Mouse (Mus musculus): ENCODE measurements around the gene Hmgcl.

Gene Hmgcl

DNA sequence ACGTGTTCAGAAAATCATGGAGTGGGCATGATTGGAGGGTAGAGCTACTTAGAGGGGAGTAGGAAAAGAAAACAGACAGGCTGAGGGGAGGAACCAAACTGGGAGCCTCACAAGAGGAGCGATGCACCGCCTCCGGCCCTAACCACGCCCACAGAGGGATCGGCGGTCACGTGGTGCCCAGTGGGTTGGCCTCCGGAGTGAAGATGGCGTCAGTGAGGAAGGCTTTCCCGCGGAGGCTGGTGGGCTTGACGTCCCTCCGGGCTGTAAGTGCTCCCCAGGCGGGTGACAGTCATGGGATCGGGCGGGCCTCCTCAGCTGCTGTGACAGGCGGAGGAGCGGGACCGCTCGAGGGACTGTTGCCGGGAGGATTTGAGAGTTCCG lies at the start of gene Hmgcl:
Hmgcl (plus strand) TSS at position 171 of the 381 bp plus-strand sequence.
- peak; percentile 96 for DNase-seq

DNA sequence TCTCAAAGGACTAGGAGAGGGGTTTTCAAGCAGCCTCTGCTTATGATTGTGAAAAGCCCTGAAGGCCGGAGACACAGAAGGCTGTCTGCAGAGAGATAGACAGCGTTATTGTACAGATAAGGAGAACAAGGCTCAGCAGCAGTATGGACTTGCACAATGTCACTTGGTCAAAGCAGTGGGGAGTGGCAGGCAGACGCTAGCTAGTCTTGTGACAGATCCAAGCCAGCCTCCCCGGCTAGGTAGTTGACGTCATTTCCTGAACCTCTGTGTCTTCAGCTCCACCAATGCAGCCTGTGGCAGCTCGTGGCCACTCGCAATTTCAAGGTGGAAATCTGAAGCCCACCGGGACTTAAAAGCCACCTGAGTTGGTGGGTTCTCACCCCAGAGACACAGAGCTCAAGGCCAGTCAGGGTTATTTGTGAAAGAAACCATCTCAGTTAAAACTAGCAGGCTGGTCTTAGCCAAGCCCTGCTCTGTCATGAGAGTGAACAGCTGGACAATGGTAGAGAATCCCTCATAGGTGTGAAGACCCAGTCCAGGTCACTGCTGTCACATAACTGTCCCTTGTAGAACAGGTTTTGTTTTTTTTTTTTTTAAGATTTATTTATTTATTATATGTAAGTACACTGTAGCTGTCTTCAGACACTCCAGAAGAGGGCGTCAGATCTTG lies 47.7 kb upstream of the Hmgcl start:
- peak; percentile 65 for DNase-seq

DNA sequence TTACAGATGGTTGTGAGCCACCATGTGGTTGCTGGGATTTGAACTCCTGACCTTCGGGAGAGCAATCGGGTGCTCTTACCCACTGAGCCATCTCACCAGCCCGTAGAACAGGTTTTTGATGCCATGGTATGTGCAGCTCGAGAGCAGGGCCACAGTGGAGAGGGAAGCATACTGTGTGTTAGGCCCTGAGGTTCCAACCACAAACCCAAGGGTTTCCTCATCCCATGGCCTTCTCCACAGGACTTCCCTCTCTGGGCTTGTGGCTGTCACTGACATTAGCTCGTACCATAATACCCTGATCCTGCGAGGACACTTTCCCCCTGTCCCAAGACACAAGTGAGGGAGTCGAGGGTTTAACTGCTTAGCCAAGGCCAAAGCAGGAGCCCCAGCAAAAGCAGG lies 47.2 kb upstream of the Hmgcl start:
- DNase-seq = no peak

DNA sequence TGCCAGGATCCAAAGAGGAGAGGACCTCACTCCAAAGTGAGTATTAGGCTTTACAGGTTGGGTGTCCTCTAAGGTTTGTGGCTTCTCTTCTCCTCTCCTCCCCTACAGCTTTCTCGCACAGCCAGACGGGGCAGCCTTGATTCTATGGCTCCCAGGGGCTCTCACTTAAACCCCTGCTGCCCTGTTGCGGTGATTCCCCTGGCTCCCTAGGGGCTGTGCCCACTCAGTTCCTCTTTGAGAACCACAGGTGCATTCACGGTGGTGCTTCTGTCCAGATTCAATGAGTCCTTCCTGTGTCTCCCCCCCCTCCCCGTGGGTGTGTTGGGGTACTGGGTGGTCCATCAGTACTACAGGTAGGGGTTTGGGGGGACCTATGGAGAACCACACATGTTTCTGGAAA lies 46.2 kb upstream of the Hmgcl start:
- DNase-seq = no peak

DNA sequence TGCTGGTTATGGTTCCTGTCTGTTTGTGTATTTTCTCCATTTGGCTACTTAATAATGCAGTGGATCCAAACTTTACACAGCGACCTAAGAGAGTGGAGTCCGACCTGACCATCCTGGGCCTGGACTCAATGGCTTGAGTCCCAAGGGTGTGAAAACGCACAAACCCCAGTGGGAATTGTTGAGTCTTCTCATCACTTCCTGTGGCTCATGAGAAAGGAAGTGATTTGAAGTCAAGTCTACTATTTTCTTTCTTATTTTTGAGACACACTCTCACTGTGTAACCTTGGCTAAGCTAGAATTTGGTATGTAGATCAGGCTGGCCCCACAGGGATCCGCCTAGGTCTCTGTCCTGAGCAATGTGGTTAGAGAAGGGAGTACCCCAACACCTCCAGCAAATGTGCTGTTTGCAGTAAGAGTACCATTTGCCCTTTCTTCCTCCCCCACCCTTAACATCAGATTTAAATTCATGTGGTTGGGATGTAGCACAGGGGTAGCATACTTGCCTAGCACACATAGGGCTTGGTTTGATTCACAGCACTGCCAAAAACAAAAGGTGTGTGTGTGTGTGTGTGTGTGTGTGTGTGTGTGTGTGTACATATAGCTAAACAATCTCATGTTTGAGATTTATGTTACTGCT lies 43.5 kb upstream of the Hmgcl start:
- no peak for DNase-seq

DNA sequence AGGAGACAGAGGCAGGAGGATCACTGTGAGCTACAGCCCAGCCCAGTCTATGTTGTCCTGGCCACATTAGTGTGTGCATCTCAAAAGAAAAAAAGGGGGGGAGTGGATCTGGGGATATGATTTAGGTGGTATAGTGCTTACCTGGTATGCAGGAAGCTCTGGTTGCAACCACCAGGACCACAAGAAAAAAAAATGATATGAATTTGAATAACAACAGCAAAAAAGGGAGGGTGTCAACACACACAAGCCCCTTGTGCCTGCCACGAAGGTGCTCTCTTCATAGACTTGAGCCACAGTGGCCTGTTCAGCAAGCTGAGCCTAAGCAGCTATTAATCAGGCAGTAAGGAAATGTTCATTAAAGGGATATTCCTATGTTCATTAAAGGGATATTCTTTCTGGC lies 41.4 kb upstream of the Hmgcl start:
- no peak for DNase-seq

DNA sequence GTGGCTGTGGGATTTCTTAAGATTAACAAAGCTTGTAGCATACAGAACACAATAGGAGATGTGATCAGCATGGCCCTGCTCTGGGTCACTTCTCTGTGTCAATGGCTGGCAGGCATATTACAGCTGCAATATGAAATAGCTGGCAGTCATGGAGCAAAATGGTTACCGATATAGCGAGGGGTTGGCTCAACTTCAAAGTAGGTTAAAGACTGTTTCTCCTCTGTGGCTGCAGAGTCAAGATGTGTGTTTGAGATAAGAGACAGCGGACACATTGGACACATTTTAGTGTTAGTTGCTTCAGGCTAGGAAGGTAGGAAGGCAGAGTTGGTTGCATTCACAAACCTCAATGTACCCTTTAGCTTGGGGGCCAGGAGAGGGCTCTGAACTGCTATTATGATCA lies 39.6 kb upstream of the Hmgcl start:
- DNase-seq = no peak

DNA sequence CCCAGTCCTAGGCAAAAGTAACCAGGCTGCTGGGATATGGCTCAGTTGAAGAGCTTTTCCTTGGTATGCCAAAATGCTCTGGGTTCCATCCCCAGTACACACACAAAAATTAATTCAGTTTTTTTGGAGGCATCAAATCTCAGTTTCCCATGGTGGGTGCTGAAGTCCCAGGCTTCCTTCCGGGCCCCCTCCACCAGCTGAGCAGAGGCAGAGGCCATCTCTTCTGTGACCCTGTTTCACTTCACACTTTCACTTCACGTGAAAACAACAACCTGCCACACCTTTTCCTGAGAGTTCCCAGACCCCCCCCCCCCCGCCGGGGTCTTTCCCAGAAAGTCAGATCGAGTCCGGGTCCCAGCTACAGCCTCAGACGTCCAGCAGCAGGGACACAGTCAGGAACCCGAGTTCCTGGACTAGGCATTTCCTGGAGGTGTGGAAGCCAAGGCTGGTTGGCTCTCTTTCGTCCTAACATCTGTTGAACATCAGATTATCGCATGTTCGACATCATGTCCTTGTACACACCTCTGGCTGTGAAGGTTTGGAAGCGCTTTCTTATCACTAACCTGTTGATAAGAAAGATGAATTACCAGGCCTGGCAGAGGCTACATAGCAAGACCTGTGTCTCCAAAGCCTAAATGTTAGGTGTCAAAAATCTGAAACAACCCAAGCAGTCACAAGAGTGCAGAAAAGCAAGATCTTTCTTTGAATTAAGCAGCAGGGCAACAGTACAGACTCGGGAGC lies 36.8 kb upstream of the Hmgcl start:
- DNase-seq = no peak

DNA sequence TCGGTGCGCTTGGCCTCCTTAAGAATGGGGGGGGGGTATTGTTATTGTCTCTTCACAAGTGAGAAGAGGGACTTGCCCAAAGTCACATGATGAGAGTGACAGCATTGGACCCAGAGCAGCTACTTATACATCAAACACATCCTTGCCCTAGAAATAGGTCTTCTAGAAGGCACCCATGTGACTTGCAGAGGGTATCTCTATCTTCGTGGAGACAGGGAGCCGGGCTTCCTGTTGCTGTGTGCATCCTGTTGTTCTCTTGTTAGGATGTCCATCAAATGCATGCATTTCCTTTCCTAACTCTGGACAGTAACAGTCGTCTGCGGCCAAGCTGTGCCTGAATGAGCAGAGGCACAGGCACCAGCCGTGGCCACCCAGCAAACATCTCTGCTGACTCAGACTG lies 34.7 kb upstream of the Hmgcl start:
- DNase-seq = no peak

DNA sequence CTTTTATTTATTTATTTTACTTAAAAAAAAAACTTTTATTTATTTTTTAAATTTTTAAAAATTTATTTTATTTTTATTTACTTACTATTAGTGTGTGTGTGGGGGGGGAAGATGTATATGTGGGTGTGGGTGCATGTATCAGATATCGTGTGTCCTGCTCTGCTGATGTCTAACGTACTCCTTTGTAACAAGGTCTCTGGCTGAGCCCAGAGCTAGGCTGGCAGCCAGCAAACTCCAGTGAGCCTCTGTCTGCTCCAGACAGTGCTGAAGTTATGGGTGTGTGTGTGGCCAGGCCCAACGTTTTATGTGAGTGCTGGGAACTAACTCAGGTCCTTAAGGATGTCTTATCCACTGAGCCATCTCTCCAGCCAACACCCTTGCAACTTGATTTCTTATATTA lies 34.1 kb upstream of the Hmgcl start:
- no peak for DNase-seq

DNA sequence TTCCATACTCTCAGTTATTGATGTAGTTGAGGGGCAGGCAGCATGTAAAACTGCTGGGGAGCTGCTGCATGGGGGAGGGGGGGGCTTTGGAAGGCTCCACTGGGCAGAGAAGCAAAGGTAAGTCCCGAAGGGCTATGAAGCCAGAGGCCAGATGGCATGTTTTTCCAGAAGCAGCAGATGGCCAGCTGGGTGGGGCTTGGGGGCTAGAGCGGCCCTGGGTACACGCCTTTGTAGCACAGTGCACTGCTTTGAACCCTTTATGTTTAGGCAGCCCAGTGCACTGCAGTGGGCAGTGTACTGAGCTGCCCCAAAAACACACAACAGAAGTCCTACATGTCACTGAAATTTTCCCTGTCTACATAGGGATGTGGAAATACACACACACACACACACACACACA lies 33.4 kb upstream of the Hmgcl start:
- DNase-seq = no peak

DNA sequence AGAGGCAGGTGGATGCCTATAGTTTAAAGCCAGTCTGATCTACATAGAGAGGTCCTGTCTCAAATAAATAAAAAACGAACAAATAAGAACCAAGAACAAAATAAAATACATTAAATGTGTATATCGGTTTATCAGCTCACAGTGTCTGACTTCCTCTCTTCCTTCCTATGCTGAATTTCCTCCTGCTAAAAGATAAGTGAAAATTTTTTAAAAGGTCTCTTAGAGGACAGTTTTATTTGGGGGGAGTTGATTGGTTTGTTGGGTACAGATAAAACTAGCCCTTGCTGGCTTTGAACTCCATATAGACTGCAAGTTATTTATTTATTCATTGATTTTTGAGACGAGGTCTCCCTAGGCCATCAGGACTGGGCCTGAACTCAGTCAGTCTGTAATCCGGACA lies 32.8 kb upstream of the Hmgcl start:
- DNase-seq = no peak

DNA sequence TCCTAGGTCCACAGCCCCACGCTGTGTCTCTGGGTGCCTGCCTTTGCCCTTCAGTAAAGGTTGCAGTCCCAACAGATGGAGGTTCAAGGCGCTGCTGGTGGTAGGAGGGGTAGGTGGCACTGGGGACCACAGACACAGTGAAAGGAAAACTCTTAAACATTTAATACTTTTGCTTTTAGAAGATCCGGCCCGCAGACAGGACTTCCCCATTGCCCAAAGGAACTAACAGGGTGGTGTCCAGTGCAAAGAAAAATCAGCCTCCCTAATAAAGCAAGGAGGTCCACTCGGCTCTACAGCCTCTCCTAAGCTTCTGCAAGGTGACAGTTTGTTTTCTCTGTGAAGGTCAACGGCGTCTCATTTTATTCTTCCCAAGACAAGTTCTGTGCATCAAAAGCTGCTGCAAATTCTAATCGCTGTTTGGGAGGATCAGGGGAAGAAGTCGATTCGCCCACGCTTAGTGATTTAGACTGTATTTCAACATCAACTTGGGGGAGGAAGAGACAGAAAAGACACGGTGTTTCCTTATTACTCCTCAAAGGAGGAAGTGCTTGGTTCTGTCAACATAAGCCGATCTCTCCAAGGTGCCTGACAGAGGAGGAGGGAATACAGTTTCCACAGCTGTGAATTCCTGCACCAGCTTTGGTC lies 27.5 kb upstream of the Hmgcl start:
- DNase-seq = no peak

DNA sequence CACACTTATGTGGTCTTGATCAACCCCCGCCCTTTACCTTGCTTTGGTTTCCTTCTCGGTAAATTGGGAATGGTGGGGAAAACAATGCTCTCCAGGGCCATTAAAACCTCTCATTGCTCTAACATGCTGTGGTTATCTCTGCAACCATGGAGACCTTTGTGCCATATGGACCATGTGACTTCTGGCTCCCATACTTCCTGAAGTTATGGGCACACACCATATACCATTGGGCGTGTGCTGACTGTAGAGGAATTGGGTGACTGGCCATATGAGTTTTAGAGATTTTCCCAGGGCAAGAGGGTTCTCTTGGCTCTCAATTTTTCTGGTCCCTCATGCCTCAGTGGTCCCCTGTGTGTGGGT lies 27.0 kb upstream of the Hmgcl start:
- DNase-seq = no peak

DNA sequence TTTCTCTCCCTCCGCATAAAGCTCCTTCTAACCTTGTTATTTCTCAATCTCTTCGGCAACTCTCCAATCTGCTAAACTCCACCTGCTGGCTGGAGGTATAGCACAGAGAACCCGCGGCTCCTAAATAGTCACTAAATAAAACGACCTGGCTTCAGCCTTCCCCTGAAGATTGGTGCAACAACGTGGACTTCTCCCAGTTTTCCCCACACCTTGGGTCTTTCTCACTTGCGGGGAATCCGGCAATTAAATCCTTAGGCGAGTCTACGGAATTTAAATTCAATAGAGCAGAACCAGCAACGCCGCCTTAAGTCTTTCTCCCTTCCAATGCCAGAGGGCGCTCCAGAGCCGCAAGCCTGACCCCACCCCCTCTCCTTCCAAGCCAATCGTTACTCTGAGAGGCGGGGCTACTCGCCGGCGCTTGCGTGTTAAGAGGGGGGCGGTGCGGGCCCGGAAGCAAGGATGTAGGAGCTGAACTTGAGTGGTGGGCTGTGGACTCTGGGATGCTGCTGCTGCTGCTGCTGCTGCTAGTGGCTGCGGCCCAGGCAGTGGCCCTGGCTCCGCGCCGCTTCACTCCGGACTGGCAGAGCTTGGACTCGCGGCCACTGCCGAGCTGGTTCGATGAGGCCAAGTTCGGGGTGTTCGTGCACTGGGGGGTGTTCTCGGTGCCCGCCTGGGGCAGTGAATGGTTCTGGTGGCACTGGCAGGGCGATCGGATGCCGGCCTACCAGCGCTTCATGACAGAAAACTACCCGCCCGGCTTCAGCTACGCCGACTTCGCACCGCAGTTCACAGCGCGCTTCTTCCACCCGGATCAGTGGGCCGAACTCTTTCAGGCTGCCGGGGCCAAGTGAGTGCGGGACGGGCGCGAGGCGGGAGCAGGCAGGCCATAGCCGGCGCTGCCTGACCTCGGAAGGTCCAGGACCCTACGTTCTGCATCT lies 25.7 kb upstream of the Hmgcl start, which contains the start of gene Fuca1:
Fuca1 (plus strand) TSS at position 432 of the 938 bp plus-strand sequence.
- peak; percentile 98 for DNase-seq

DNA sequence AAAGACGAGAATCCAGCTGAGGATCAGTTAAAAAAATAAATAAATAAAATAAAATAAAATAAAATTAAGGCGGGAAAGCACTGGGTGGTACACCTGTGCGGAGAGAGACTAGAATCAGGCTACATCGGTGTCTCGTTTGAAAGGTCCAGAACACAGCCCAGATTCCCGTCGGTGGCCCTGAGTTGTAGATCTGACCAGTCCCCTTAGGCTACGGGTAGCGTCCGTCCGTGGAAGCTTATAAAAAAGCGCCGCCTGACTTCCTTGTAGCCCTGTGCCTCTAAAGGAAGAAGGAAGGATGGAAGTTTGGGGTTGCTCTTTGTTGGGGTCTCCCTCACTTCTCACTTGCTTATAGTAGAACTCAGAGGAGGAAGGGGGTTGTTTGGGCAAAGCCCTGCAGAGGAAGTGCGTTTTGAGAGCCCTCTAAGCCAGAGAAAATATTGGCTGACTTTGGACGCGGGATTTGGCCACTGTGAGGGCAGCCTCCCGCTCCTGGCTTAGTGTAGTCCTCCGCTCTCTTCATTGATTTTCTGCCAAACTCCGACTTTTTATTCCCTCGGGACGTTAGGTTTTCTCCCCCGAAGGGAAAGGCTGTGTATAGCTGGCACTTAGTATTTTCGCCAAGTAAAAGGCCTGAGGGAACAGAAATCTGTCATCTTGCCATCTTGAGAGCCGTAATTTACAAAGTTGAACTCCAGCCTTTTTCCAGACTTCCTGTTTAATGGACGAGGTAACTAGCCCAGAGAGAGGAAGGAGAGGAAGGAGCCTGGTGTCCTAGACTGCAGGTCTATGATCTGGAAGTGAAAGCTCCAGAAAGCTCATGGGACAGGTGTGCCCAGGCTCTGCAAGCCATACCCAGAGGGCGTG lies 24.8 kb upstream of the Hmgcl start:
- DNase-seq = peak; percentile 25

DNA sequence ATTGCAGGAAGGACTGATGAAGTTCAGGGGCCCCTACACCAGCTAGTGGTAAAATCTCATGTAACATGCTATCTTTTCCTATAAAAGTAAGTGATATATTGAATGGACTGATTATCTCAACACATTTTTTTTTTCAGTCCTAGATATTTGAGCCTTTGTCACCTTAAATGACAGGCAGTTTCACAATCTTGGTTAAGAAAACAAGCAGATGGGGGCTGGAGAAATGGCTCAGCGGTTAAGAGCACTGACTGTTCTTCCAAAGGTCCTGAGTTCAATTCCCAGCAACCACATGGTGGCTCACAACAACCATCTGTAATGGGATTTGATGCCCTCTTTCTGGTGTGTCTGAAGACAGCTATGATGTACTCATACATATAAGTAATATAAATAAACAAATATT lies 24.1 kb upstream of the Hmgcl start:
- DNase-seq = no peak

DNA sequence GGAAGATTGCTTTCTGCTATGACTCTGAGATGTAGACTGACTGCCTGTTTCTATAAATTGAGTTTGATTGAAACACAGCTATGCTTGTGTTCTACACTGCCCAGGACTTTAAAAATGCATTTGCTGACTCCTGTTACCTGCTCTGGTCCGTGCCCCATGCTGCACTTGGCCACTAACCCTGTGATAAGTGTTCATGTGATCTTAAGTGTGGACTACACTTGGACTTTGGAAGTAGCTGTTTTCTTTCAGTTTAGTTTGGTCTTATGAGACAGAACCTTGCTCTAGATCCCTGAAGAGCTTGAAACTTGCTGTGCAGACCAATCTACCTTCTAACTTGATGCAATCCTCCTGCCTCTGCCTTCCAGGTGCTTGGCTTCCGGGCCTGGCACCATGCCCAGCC lies 21.8 kb upstream of the Hmgcl start:
- DNase-seq = no peak

DNA sequence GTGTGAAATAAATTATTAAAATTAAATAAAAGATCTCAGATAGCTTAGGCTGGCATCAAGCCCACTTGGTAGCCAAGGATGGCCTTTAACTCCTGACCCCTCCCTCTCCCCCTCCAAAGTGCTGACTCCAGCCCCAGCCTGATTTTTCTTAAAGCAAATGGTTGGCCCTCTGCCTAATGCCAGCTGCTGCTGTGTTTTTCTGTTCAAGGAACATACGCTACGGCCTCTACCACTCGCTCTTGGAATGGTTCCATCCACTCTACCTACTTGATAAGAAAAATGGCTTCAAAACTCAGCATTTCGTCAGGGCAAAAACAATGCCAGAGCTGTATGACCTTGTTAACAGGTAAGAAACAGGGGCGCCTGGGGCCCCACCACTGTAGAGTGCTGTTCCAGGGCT lies 20.9 kb upstream of the Hmgcl start:
- DNase-seq = no peak

DNA sequence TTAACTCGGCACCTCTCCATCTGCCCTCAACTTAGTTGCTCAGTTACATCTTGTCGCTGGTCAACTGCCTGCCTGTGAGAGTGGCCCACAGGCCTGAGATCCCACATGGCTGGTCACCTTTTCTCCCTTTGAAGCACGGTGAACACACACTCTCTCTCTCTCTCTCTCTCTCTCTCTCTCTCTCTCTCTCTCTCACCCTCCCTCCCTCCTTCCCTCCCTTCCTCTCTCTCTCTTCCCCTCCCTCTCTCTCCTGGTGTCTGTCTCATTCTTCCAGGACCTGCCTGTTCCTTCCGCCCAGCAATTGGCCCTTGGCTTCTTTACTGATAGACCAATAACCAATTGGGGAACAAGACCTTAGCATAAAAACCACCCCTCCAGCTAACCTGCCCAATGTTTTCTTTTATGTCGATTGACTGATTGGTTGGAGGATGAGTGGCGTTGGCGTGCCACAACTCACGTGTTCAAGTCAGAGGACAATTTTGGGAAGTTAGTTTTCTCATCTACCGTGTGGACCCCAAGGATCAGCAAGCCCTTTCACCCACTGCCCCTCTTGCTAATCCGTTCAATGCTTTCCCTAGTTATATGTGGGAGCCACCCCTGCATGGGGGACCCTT lies 19.9 kb upstream of the Hmgcl start:
- DNase-seq = no peak

DNA sequence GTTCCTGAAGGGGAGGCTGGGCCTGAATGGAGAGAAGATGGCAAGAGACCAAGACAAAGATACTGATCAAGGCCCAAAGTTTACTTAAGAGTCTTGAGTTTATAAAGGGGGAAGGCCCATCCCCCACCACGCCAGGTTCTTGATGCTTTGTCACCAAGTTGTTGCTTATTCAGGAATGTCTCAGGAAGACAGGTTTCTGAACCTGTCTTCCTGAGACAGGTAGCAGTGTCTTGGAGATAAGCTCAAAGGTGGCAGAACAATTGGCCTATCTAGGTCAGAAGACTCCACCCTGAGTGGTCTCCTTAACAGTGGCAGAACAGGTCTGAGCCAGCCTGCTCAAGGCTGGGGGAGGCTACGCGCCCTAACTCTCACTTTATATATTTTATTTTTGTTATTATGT lies 19.4 kb upstream of the Hmgcl start:
- no peak for DNase-seq

All from thymus, postnatal 25 days (tissue).